Mouse (Mus musculus): ENCODE data around the gene Tbc1d10b. TPM values are rescaled to one million over a fixed set of nuclear protein-coding genes. Genes with fewer than 3 reads are reported as not detected.

The Tbc1d10b gene
- total RNA-seq, 2 experiments from 2014 or later, result 25.4 to 31.3 TPM

- intact Hi-C loops (cut with DNase I), result no loop called here
- no peak for DNase-seq
These were observed 41.8 kb downstream of the Tbc1d10b start for GRCm38 (mm10) chr7:127166501-127166900.

GRCm38 (mm10) chr7:127165607-127166493 lies 42.4 kb downstream of the Tbc1d10b start:
- no peak for DNase-seq
- intact Hi-C loops (cut with DNase I), result no loop called here

GRCm38 (mm10) chr7:127164002-127164401 lies 44.3 kb downstream of the Tbc1d10b start:
- no peak for DNase-seq
- intact Hi-C loops (cut with DNase I), result no loop called here

DNA sequence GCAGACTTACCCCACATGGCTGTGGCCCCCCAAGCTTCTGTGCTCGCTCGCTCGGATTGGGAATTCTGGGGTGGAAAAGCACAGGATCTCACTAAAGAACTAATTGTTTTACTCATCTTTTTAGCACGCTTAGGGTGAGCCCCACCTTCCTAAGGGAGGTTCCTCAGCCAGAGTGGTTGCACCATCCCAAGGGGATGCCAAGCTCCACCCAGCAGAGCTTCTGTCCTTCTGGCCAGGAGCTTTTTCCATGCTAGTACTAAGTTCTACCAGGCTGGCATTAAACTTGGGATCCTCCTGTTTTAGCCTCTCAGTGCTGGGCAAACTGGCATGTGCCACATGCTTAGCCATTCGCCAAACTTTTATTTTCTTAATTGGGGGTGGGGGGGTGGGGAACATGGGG lies 45.7 kb downstream of the Tbc1d10b start:
- no peak for DNase-seq
- intact Hi-C loops (cut with DNase I), result no loop called here

GRCm38 (mm10) chr7:127157548-127157947 lies 50.7 kb downstream of the Tbc1d10b start:
- intact Hi-C loops (cut with DNase I), result no loop called here
- DNase-seq, result no peak

DNA sequence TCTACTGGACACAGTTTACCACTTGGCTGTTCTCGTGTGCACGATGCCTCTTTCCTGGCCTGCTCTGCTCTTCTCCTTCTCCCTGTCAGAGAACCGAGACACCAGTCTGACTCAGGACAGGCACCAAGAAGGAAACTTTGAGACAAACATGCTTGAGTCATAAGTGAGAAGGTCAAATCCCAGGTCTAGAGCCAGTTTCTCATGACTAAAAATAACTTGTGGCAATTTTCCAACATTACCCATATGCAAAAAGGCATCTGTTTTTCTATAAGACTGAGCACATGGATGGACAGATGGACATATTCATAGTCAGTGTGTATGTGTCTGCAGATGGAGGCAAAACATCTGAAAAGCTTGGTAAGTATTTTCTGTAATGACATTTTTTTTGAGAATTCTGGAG lies 54.8 kb downstream of the Tbc1d10b start:
- DNase-seq, result no peak
- intact Hi-C loops (cut with DNase I), result no loop called here

DNA sequence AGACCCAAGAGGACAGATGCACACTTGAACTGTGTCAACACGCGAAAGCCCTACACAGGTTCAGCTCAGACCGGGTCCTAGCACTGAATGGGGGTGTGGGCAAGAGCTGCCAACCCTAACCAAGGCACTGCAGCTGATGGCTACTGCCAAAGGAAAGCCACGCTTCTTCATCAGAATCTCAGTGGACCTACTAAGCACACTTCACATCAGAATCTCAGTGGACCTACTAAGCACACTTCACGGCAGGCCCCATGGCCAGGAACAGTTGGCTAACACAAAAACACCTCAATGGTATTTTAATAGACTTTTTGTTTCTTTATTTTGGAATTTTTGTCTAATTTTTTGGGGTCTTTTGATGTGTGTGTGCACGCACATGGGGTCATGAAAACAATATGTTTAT lies 55.8 kb downstream of the Tbc1d10b start:
- intact Hi-C loops (cut with DNase I), result no loop called here
- DNase-seq, result no peak

DNA sequence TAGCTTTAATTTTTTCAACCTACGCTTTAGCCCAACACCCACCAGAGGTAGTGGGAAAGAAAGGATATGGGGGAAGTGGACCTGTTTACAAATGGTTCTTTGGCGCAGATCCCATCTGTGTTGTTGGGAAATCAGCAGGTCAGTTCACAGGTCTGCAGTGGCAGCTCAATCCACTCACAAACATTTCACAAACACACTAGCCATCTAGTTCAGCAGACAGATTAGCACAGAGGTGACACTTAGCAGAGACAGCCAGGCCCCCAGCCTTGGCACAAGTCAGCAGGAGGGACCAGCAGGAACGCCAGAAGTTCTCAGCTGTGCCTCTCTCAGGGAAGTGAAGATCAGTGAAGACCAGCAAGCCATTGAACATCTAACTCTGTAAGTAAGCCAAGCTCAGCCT lies 60.4 kb downstream of the Tbc1d10b start:
- DNase-seq, result no peak
- intact Hi-C loops (cut with DNase I), result no loop called here

Other genes starting within 250 kb of the Tbc1d10b start
- 10 to 100 TPM; 28.0 to 37.2 TPM for gene Cdipt, start 232.6 kb downstream of the Tbc1d10b start, total RNA-seq (2021)
- under 1 TPM; 0.43 to 0.44 TPM for gene Cdiptos, start 232.4 kb downstream of the Tbc1d10b start, total RNA-seq (2021)
- gene Mvp, start 193.8 kb downstream of the Tbc1d10b start, total RNA-seq (2021), result 10 to 100 TPM; 20.3 to 25.7 TPM
- gene Pagr1b, start 192.0 kb downstream of the Tbc1d10b start, total RNA-seq (2021), result not detected
- 10 to 100 TPM in 1 of 2 experiments, 1 to 10 TPM in 1; 6.1 to 11.4 TPM for gene Pagr1a, start 191.1 kb downstream of the Tbc1d10b start, total RNA-seq (2021)
- gene Gm42742, start 187.4 kb downstream of the Tbc1d10b start, total RNA-seq (2021), result 10 to 100 TPM; 12.9 to 16.6 TPM
- under 1 TPM; 0.20 to 0.92 TPM for gene Prrt2, start 187.3 kb downstream of the Tbc1d10b start, total RNA-seq (2021)
- 10 to 100 TPM; 69.8 to 76.4 TPM for gene Maz, start 181.4 kb downstream of the Tbc1d10b start, total RNA-seq (2021)
- 1 to 10 TPM in 1 of 2 experiments, under 1 TPM in 1; 0.79 to 1.4 TPM for gene Kif22, start 166.0 kb downstream of the Tbc1d10b start, total RNA-seq (2021)
- gene Zg16, start 121.1 kb downstream of the Tbc1d10b start, total RNA-seq (2021), result not detected
- under 1 TPM; 0.41 to 0.69 TPM for gene AI467606, start 117.1 kb downstream of the Tbc1d10b start, total RNA-seq (2021)
- under 1 TPM; 0.15 to 0.76 TPM for gene Qprt, start 86.2 kb downstream of the Tbc1d10b start, total RNA-seq (2021)
- gene Spn, start 70.6 kb downstream of the Tbc1d10b start, total RNA-seq (2021), result under 1 TPM; 0.07 to 0.26 TPM
- 10 to 100 TPM; 24.1 to 28.0 TPM for gene Cd2bp2, start 12.4 kb downstream of the Tbc1d10b start, total RNA-seq (2021)
- over 10,000 TPM; 37,212 to 46,634 TPM for gene Mylpf, start 422 bp upstream of the Tbc1d10b start, total RNA-seq (2021)
- gene Zfp553, start 24.6 kb upstream of the Tbc1d10b start, total RNA-seq (2021), result 1 to 10 TPM; 3.6 to 4.2 TPM
- 1 to 10 TPM; 1.4 to 2.4 TPM for gene Sept1, start 24.7 kb upstream of the Tbc1d10b start, total RNA-seq (2021)
- gene Zfp771, start 35.8 kb upstream of the Tbc1d10b start, total RNA-seq (2021), result 10 to 100 TPM; 16.4 to 16.8 TPM
- gene Dctpp1, start 52.2 kb upstream of the Tbc1d10b start, total RNA-seq (2021), result 10 to 100 TPM; 26.8 to 29.1 TPM
- 10 to 100 TPM; 28.5 to 30.0 TPM for gene Sephs2, start 65.6 kb upstream of the Tbc1d10b start, total RNA-seq (2021)
- under 1 TPM; 0.27 to 0.79 TPM for gene Itgal, start 87.8 kb upstream of the Tbc1d10b start, total RNA-seq (2021)
- 10 to 100 TPM; 29.4 to 30.7 TPM for gene Zfp768, start 137.1 kb upstream of the Tbc1d10b start, total RNA-seq (2021)
- 1 to 10 TPM; 1.6 to 3.2 TPM for gene Zfp747, start 167.6 kb upstream of the Tbc1d10b start, total RNA-seq (2021)
- 1 to 10 TPM; 1.3 to 2.0 TPM for gene 9130019O22Rik, start 178.7 kb upstream of the Tbc1d10b start, total RNA-seq (2021)
- gene E430018J23Rik, start 185.2 kb upstream of the Tbc1d10b start, total RNA-seq (2021), result 1 to 10 TPM; 1.3 to 2.6 TPM
- 1 to 10 TPM in 1 of 2 experiments, under 1 TPM in 1; 0.89 to 2.1 TPM for gene Zfp764, start 198.4 kb upstream of the Tbc1d10b start, total RNA-seq (2021)
- 1 to 10 TPM; 1.3 to 1.7 TPM for gene Zfp688, start 213.6 kb upstream of the Tbc1d10b start, total RNA-seq (2021)
- gene Zfp689, start 240.7 kb upstream of the Tbc1d10b start, total RNA-seq (2021), result under 1 TPM; 0.69 to 0.87 TPM

Data from gastrocnemius, postnatal 36 days (tissue).